Mouse (Mus musculus) neural tube, embryonic 13.5 days (tissue): ENCODE results near the gene Dennd4c. TPM values are rescaled to one million over a fixed set of nuclear protein-coding genes. Genes with fewer than 3 reads are reported as not detected.
"Not testable (repeated sequence)": the region's sequence is repeated elsewhere in the genome, so short reads cannot be mapped to it uniquely, and the experiment has no call there.

Source experiments
- ATAC-seq: fragments of 200-750 bp; cut with Nextera tagmentation; 2 replicates; pipeline ENCODE4 v1.8.0; 2017; ENCODE audit warnings: low read depth, mild to moderate bottlenecking, moderate TSS enrichment, moderate library complexity
- H3K27ac ChIP-seq: fragments of 300-500 bp; sonication (generic); replicated peaks from 2 replicates; pipeline ENCODE4 v1.5.1; 2015; ENCODE audit warnings: moderate library complexity, mild to moderate bottlenecking, inconsistent platforms
- H3K27me3 ChIP-seq: fragments of 300-500 bp; sonication (generic); 2 replicates; pipeline ENCODE4 v1.6.1; 2015; ENCODE audit warnings: mild to moderate bottlenecking, inconsistent platforms
- H3K36me3 ChIP-seq: fragments of 300-500 bp; sonication (generic); 2 replicates; pipeline ENCODE4 v1.6.1; 2015; ENCODE audit warnings: mild to moderate bottlenecking, inconsistent platforms
- H3K4me1 ChIP-seq: fragments of 300-500 bp; sonication (generic); replicated peaks from 2 replicates; pipeline ENCODE4 v1.6.1; 2015; ENCODE audit warnings: inconsistent platforms
- H3K4me2 ChIP-seq: fragments of 300-500 bp; sonication (generic); 2 replicates; pipeline ENCODE4 v1.6.1; 2015; ENCODE audit warnings: inconsistent platforms, mild to moderate bottlenecking, moderate library complexity
- H3K4me3 ChIP-seq: fragments of 300-500 bp; sonication (generic); 2 replicates; pipeline ENCODE4 v1.5.1; 2015; ENCODE audit warnings: mild to moderate bottlenecking, inconsistent platforms
- H3K9ac ChIP-seq: fragments of 300-500 bp; sonication (generic); 2 replicates; pipeline ENCODE4 v1.6.1; 2015; ENCODE audit warnings: moderate library complexity, mild to moderate bottlenecking, inconsistent platforms
- H3K9me3 ChIP-seq: fragments of 300-500 bp; sonication (generic); 2 replicates; pipeline ENCODE4 v1.6.1; 2016; ENCODE audit warnings: inconsistent platforms
- WGBS: fragments of 180-500 bp; shearing (Covaris S2); methylation state at CpG from one replicate; pipeline ENCODE4 v1.1.7; 2015; 5-methylcytosine and 5-hydroxymethylcytosine counted together
- polyA plus RNA-seq: library from polyadenylated mRNA; unstranded; fragments of >200 nt; fragmentation: Nextera tagmentation; extraction: Ambion mirVana; gene quantifications from 2 replicates; pipeline ENCODE4 v1.2.1, GENCODE M21; 2015

Dennd4c gene
- polyA plus RNA-seq, 1 experiment from 2014 or later: 5.8 TPM

- H3K4me3 ChIP-seq: no peak overlapping the region
- H3K9me3 ChIP-seq: no peaks in the 10 kb centered on the region
- WGBS: 93% methylated on average over 7 of the region's 7 CpGs
- no peaks in the 10 kb centered on the region for H3K27me3 ChIP-seq
- H3K4me1 ChIP-seq: no peaks in the 10 kb centered on the region
- no peak overlapping the region for H3K9ac ChIP-seq
- H3K36me3 ChIP-seq: peaks cover 57% of the 10 kb centered on the region
- ATAC-seq: no peak
- H3K4me2 ChIP-seq: no peak overlapping the region
- H3K27ac ChIP-seq: no peak overlapping the region
These were observed 76.8 kb downstream of the Dennd4c start for GRCm38 (mm10) chr4:86825143-86825542.

- Histone ChIP-seq H3K4me2 (no peak overlapping the region), H3K4me1 (no peaks in the 10 kb centered on the region), H3K27ac (no peak overlapping the region), H3K36me3 (peaks cover 48% of the 10 kb centered on the region), H3K27me3 (no peaks in the 10 kb centered on the region), H3K9me3 (no peaks in the 10 kb centered on the region), H3K9ac (no peak overlapping the region), H3K4me3 (no peak overlapping the region)
- WGBS: 97% methylated on average over 2 of the region's 2 CpGs
- no peak for ATAC-seq
These were observed 83.5 kb downstream of the Dennd4c start for GRCm38 (mm10) chr4:86831896-86832295.

GRCm38 (mm10) chr4:86841141-86841540 lies 92.8 kb downstream of the Dennd4c start:
- H3K9ac ChIP-seq, H3K4me2 ChIP-seq, H3K9me3 ChIP-seq, H3K27ac ChIP-seq, H3K27me3 ChIP-seq, H3K4me3 ChIP-seq, ATAC-seq, H3K4me1 ChIP-seq: not testable (repeated sequence)
- 100% methylated on average over 2 of the region's 2 CpGs for WGBS
- H3K36me3 ChIP-seq: peaks cover 66% of the 10 kb centered on the region

DNA sequence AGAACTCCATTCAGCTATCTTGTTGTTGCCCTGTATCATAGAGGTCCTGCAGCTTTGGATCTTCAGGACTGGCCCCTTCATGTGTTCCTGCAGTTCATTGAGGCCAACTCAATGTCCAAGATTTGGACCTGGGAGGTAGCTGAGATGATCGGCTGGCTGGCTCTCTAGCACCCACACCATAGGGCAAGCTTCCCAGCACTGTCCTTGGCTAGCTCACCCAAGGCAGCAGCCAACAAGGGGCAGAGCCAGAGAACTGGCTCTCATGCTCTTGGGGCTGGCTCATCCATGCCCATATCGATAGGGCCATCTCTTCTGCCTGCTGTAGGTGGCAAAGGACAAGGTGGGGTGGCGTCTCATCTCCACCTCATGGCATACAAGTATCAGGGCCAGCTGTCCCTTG lies 97.0 kb downstream of the Dennd4c start:
- Histone ChIP-seq H3K9ac (no peak overlapping the region), H3K4me1 (no peaks in the 10 kb centered on the region), H3K27me3 (no peaks in the 10 kb centered on the region), H3K4me2 (no peak overlapping the region), H3K27ac (no peak overlapping the region), H3K9me3 (no peaks in the 10 kb centered on the region), H3K4me3 (no peak overlapping the region), H3K36me3 (peaks cover 55% of the 10 kb centered on the region)
- no peak for ATAC-seq
- WGBS: 91% methylated on average over 3 of the region's 3 CpGs

- no peak overlapping the region for H3K27ac ChIP-seq
- no peak overlapping the region for H3K9ac ChIP-seq
- H3K4me3 ChIP-seq: no peak overlapping the region
- H3K4me1 ChIP-seq: no peaks in the 10 kb centered on the region
- no peaks in the 10 kb centered on the region for H3K27me3 ChIP-seq
- H3K36me3 ChIP-seq: peaks cover 50% of the 10 kb centered on the region
- no peak overlapping the region for H3K4me2 ChIP-seq
- no peaks in the 10 kb centered on the region for H3K9me3 ChIP-seq
- ATAC-seq: no peak
- WGBS: 94% methylated on average over 2 of the region's 2 CpGs
These were observed 98.9 kb downstream of the Dennd4c start for GRCm38 (mm10) chr4:86847246-86847645.

DNA sequence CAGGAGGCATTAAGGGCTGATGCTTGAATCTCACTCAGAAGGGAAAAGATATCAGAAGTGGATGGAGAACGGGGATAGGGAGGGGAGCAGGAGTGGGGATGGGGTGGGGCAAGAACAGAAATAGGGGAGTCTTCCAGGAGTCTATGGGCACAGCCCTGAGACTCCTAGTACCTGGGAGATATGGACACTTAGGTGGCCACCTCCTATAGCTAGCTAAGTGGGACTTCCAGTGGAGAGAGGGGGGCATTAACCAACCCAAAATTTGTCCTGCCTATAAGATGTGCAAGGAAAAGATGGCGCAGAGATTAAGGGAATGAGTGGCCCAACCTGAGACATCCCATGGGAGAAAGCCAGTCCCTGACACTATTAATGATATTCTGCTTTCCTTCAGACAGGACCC lies 103.0 kb downstream of the Dennd4c start:
- no peaks in the 10 kb centered on the region for H3K9me3 ChIP-seq
- peaks cover 11% of the 10 kb centered on the region for H3K4me1 ChIP-seq
- H3K4me3 ChIP-seq: no peak overlapping the region
- peak; percentile 64; the same call in 1 of the 2 replicates for ATAC-seq
- H3K36me3 ChIP-seq: peaks cover 55% of the 10 kb centered on the region
- no peak overlapping the region for H3K9ac ChIP-seq
- 90% methylated on average over 2 of the region's 2 CpGs for whole genome bisulfite sequencing
- H3K27me3 ChIP-seq: no peaks in the 10 kb centered on the region
- no peak overlapping the region for H3K27ac ChIP-seq
- H3K4me2 ChIP-seq: no peak overlapping the region

DNA sequence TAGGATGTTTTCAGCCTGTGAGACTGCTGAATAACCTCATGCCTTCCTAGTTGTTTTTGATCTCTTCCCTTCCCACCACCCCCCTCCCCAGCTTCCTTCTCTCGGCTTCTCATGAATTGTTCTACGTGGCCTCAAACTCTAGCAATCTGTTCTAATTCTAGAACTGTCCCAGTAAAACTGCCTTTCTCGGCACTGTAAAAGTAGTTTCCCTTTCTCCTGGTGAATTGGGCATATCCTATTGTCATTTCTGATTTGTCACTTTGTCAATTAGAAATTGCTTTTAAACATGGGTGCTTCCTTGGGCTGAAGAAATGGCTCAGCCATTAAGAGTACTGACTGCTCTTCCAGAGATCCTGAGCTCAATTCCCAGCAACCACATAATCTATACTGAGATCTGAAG lies 103.7 kb downstream of the Dennd4c start:
- Histone ChIP-seq H3K4me3 (no peak overlapping the region), H3K9ac (no peak overlapping the region), H3K27me3 (no peaks in the 10 kb centered on the region), H3K4me2 (no peak overlapping the region), H3K4me1 (peaks cover 11% of the 10 kb centered on the region), H3K27ac (no peak overlapping the region), H3K9me3 (no peaks in the 10 kb centered on the region), H3K36me3 (peaks cover 51% of the 10 kb centered on the region)
- WGBS: 67% methylated on average over 3 of the region's 3 CpGs
- ATAC-seq: no peak

DNA sequence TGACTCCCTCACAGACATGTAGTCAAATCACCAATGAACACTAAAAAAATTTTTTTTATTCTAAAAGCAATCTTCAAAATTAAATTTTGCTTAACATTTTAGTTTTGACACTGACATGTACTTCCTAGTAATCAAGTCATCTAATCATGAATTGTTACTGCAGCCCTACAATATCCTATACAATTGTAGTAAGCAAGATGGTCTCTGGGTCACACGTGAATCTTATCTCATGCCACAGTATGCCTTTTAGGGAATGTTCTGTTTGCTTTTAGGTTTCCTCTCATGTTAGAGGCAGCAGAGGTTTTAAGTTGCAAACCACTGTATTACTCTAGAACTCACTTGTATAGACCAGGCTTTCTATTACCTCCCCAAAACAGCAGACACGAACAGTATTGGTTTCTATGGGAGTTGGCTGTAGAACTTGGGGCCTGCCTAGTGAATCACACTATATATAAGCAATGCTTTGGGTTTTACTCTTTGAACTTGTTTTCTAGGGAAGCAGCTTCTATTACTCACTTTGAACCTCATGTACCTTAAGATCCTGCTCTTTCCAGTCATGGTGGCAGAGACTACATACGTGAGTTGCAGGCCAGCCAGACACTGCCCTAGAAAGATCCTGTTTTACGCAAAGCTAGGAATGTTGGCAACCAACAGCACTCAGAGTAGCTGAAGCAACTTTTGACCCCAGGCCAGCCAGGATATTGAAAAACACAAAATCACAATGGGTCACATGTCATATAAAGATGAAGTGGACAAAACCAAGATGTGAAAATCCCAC lies 104.6 kb downstream of the Dennd4c start:
- Histone ChIP-seq H3K9me3 (no peaks in the 10 kb centered on the region), H3K27me3 (no peaks in the 10 kb centered on the region), H3K9ac (no peak overlapping the region), H3K4me1 (peaks cover 13% of the 10 kb centered on the region), H3K36me3 (peaks cover 46% of the 10 kb centered on the region), H3K27ac (no peak overlapping the region), H3K4me2 (no peak overlapping the region), H3K4me3 (no peak overlapping the region)
- ATAC-seq: no peak
- WGBS: 91% methylated on average over 4 of the region's 4 CpGs

DNA sequence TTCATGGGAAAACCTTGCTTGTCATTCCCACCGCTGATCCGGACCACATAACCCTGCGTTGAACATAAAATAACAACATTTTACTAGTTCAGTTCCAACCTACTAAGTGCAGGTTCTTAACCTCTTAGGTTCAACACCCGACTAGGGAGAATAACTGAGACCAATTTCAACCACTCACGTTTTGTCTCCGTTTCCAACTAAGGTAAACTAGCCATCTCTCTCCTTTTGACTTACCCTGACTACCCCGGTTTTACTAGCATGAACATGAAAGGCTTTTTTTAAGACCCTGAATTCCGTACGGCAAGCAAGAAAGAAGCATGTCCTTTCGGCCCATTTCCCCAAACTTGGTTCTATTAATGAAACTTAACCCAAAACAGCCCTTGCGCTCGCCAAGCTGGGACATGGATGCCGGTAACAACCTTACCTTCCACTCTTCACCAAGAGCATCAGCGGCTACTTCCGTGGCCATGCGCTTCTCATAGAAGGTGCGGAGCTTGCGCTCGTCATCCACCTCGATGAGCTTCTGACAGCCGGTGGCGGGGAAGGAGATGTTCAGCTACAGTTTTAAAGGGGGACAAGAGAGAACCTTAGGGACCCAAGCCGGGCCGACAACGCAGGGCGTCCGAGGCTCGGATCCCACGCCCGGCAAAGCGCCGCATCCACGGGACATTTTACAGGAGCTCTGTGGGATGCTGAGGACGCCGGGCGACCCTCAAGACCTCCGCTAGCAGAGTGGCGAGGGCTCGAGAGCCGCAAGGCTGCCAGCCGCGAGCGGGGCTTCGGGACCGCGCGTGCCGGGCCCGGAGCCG lies 108.2 kb downstream of the Dennd4c start:
- WGBS: 2% methylated on average over 50 of the region's 50 CpGs
- H3K9me3 ChIP-seq: no peaks in the 10 kb centered on the region
- no peaks in the 10 kb centered on the region for H3K27me3 ChIP-seq
- ATAC-seq: peak; percentile 25
- H3K4me1 ChIP-seq: peaks cover 19% of the 10 kb centered on the region
- H3K36me3 ChIP-seq: peaks cover 37% of the 10 kb centered on the region
- H3K9ac ChIP-seq: peak overlapping the region; percentile 99
- H3K27ac ChIP-seq: peak overlapping the region; percentile 97
- H3K4me3 ChIP-seq: peak overlapping the region; percentile 94
- peak overlapping the region; percentile 80 for H3K4me2 ChIP-seq

GRCm38 (mm10) chr4:86857113-86858069 lies 109.0 kb downstream of the Dennd4c start, which contains the start of gene Rps6:
Rps6 (minus strand) TSS chr4:86857412.
- H3K9me3 ChIP-seq: no peaks in the 10 kb centered on the region
- peaks cover 31% of the 10 kb centered on the region for H3K36me3 ChIP-seq
- H3K4me3 ChIP-seq: peak within 1 kb of the TSS; percentile 94
- H3K4me1 ChIP-seq: peaks cover 19% of the 10 kb centered on the region
- peak within 1 kb of the TSS; percentile 97 for H3K27ac ChIP-seq
- H3K4me2 ChIP-seq: peak within 1 kb of the TSS; percentile 80
- H3K27me3 ChIP-seq: no peaks in the 10 kb centered on the region
- peak within 1 kb of the TSS; percentile 99 for H3K9ac ChIP-seq
- peak; percentile 99 for ATAC-seq
- under 1% methylated on average over 68 of the region's 68 CpGs for WGBS

- H3K4me3 ChIP-seq: peak overlapping the region; percentile 94
These were observed 109.7 kb downstream of the Dennd4c start for GRCm38 (mm10) chr4:86858070-86858440.

More at GRCm38 (mm10) chr4:86858070-86858440, 109.7 kb downstream of the Dennd4c start:
- Histone ChIP-seq H3K27me3 (no peaks in the 10 kb centered on the region), H3K9ac (peak overlapping the region; percentile 92), H3K27ac (peak overlapping the region; percentile 97), H3K36me3 (peaks cover 25% of the 10 kb centered on the region), H3K9me3 (no peaks in the 10 kb centered on the region), H3K4me2 (peak overlapping the region; percentile 80), H3K4me1 (peaks cover 19% of the 10 kb centered on the region)
- ATAC-seq: no peak
- 61% methylated on average over 12 of the region's 12 CpGs for WGBS
